Mouse (Mus musculus) retina, embryonic 14.5 days (tissue): ENCODE measurements around the gene Cit.

Experiments used
- DNase-seq: peaks from one replicate; pipeline ENCODE4 v3.0.0-alpha.2; 2015; ENCODE audit warnings: low spot score

The Cit gene

DNA sequence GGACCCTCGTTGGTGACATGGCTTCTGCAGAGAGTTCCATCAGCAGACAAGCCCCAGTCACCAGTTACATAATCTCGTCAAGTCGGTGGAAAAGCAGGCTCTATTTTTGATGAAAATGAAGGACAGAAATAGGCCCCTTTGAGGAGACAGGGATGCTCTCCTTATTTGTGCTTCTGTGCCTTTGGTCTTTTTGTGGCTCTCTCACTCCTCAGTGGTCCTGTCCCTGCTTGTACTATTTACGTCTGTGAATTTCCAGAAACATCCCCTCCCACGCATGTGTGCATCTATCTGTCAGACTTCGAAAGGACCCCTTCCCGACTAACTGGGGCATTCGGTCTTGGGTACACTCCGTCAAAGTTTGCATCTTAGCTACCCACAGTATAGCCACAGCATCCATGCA, 116.7 kb downstream of the Cit start:
- no peak for DNase-seq

DNA sequence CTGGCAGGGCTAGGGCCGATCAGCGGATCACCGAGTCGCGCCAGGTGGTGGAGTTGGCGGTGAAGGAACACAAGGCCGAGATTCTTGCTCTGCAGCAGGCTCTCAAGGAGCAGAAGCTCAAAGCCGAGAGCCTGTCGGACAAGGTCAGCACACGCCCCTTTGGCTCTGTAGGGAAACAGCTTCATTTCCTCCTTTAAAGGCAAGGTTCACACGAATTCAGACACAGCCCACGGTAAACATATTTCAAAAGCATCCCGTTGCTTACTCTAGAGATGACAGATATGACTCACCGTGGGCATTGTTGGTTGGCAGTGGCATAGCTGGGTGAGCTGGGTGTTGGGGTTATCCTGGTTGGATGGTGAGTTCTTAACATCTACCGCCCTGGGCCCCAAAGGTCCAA, 126.2 kb downstream of the Cit start:
- no peak for DNase-seq

DNA sequence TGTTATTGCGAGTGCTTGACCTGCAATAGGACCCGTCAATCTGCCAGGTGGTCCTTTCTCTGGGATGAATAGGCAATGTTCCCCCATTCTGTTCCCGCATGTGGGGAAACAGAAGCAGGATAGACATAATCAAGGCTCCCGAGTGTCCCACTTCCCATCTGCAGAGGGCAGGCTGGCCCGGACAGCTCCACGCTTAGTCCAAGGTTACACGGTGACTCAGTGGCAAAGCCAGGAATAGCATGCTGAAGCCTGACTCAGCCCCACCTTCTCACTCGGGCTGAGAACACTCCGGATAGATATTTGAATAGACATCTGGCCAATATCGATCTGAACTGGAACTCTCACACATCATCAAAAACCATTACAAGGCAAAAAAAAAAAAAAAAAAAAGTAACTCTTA, 130.6 kb downstream of the Cit start:
- DNase-seq, result no peak

DNA sequence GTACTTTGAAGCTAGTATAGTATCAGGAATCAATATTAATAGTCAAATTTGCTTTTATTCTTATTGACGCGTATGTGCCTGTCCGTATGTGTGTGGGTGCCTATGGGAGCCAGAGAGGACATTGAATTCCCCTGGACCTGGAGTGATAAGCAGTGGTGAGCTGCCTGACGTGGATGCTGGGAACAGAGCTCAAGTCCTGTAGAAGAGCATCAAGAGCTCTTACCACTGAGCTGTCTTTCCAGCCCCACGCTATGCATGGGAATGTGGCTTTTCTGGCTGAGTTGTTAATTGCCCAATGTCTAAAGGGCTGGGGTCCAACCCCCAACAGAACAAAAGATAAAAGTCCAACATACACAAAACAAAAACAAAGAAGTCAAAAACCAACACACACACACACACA, 131.4 kb downstream of the Cit start:
- no peak for DNase-seq

DNA sequence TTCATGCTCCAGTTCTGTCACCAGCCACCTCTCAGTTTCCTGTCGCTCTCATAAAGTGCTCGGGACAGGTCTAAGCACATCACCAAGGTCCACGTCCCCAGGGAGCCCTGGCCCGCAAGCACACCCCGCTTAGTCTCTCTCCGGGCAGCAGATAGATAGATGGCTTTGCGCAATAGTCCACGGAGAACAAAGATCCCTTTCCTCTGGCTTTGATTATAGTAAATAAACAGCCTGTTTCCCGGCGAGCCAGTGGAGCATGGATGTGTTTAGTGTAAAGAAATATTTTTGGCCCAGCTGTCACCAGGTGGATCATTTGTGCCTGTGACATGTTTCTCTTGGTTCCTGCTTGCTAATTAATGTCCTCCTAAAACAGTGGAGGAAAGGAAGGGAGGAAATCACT, 132.2 kb downstream of the Cit start:
- DNase-seq, result no peak

DNA sequence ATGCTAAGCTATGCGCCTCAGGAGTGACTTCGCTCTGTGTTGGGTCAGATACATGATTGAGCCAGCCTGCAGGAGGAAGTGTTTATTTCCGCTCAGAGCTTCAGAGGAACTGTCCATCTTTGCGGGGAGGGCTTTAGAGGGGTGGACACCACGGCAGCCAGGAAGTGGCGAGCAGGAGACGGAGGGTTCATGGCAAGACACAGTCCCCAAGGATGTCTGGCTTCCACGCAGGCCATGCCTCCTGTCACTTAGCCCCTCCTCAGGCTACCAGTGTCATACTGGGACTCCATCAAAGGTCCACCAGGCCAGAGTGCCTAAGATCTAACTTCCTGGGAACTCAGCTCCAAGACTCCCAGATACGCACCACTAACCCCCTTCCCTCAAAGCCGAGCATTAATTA, 132.7 kb downstream of the Cit start:
- DNase-seq, result no peak

DNA sequence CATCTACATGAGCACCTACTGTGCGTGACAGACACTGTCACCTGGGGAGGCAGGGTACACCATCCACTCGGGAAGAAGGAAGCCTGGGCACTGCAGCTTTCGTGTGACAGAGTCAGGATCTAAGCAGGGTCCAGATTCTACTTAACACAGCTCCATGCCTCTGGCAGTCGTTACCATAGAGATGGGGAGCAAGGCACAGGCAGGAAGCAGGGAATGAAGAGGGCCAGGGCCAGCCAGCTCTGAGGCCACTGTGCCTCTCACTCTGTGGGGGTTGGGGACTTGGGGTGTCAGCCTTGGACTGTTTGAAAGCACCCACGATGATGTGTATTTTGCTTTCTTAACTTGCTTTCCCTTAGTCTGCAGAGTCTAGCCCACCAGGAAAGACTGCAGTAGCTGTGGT, 133.2 kb downstream of the Cit start:
- DNase-seq, result no peak

DNA sequence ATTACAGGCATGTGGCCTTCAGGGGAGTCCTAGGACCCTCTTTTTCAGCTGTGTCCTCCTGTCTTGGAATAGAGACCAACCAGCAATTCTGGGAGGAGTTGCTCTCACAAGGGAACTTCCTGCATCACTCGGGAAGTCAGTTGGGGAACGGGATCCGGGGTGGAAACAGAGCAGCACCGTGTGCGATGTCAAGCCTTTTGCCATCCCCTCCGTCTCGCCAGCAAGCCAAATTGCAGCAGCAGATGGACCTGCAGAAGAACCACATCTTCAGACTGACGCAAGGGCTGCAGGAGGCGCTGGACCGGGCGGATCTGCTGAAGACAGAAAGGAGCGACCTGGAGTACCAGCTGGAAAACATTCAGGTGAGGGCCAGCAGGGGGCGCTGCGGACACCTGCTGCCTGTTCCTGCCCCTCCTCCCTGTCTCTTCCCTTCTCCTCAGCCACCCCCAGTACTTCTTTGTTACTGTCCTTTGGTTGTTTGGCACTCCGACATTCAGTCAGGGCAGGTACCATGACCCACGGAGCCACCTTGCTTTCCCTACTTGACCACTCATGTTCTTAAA, 134.1 kb downstream of the Cit start:
- DNase-seq, result peak; percentile 51

DNA sequence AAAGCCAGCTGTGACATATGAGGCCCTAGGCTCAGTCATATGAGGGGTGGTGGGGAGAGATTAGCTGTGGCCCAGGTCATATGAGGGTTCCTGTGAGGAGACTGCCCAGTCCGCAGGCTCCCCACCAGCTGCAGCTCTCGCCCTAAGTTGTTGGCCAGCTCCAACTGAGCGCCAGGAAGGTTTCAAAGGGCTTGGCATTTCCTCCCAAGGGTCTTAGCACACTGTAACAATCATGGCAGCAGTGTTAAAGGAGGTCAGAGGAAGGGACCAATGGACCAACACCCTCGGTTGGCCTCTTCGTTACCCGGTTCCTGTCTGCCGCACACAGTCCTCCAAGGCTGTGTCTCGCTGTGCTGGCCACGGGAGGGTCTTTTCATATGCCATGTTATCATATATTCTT, 135.5 kb downstream of the Cit start:
- no peak for DNase-seq

DNA sequence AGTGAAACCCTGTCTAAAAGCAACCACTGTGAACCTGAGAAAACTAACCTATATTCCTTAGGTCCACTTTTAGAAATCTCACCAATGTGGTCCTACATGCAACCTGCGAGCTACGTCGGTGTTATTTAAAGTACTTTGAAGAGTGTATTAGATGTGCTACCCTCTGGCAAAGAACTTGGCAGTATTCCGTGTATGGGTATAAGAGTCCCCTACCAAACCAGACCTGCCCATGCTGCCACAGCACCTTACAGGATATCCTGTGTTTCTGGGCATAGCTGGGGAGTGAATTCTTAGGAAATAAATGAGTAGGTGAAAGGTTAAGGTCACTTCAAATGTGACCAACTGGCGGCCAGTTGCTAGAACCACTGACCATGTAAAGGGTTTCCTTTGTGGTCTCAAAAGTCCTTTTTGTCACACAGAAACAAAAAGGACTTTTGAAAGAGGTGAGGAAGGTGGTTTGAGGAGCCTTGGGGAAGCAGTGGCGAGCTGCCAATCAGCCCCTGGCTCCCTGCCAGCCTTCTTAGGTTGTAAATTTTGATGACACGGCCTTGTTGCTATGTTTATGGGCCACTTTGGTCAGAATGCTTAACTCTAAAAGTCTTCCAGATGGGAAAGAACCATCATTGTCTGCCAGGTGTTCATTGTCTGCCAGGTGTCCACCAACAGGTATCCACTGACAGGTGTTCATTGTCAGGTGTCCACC, 137.7 kb downstream of the Cit start:
- DNase-seq, result no peak

DNA sequence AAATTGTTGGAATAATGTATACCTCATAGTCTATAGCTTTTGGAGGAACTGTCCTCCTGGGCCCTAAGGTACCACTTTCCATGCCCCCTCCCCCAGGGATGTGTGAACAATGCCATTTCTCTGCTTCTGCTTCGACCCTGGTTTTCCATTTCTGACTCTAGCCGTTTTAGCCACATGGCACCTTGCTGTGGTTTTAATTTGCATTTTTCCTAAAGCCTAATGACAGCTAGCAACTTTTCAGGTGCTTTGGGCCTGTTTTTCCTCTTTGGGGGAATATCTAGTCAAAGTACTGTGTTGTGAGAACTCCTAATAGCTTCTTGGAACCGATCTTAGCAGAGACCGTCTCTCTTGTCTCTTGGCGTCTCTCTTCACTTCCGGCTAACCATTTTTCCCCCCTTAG, 139.3 kb downstream of the Cit start:
- DNase-seq, result no peak

DNA sequence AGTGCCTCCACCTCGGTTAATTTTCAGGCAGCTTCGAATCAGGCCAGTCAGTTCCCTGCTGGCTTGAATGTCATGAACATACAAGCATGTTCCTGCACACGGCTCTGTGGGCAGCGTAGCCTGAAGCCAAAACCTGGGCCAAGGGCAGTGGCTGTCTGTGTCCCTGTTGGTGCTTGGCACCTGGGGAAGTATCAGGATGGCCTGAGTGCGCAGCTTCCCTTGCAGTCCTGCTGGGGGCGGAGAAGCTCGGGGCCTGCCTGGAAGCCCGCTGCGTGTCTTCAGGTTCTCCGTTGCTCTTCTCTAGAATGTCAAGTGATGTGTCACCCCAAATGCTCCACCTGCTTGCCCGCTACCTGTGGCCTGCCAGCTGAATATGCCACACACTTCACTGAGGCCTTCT, 140.0 kb downstream of the Cit start:
- DNase-seq, result no peak

DNA sequence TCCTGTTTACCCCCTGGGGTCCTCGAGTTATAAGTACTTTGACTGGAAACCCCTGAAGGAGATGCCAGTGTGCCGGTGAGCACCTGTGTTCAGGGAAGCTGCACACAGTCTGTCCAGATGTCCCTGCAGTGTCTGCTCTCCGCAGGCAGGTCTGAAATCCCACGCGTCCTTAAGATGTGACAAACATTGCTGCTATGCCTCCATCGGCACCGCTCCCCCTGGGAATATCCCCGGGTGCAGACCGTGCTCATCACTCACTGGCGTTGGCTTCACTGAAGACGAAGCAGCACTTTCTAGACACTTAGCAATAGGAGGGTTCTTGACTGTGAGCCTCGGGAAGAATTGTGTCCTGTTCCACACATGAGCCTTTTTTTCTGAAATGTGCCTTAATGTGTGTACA, 142.2 kb downstream of the Cit start:
- DNase-seq, result no peak

DNA sequence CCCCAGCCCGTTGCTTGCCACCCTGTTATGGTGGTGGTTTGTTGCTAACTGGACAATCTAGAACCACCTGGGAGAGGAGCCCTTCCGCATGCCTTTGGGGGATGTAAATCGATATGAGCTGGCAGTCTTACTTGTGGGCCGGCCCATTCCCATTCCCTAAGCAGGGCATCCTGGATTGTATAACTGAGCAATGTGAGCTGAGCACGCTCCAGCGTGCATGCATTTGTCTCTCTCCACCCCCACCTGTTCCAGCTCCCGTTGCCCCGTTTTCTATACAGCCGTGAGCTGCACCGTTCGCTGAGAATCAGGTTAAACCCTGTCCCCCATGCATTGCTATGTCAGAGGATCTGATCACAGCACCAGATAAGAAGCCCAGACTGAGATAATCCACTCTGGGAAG, 146.6 kb downstream of the Cit start:
- DNase-seq, result no peak

DNA sequence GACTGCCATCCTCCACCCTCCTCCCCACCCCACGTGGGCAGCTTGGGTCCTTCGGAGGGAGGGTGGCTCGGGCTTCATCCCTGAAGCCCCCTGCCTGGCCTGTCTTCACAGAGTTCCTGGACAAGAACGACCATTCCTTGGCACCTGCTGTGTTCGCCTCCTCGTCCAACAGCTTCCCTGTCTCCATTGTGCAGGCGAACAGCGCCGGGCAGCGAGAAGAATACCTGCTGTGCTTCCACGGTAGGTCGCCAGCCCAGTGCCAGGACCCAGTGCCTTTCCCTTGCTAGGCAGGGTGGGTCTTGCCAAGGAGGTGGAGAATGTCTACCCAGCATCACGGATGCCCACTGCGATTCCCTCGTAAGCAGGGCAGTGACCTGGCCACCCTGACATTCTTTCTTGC, 149.0 kb downstream of the Cit start:
- no peak for DNase-seq

DNA sequence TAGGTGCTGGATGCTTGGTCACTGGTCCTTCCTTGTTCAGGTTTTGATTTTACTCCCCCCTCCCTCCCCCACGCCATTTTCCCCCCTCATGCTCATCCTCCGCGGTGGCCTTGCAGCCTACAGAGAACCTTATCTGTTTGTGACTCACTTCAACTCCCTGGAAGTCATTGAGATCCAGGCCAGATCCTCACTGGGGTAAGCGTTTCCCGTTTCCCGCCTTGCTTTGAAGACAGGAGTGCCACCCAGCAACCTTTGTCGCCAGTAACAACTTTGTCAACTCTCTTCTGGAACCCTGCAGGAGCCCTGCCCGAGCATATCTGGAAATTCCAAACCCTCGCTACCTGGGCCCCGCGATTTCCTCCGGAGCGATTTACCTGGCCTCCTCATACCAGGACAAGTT, 152.3 kb downstream of the Cit start:
- DNase-seq, result no peak

DNA sequence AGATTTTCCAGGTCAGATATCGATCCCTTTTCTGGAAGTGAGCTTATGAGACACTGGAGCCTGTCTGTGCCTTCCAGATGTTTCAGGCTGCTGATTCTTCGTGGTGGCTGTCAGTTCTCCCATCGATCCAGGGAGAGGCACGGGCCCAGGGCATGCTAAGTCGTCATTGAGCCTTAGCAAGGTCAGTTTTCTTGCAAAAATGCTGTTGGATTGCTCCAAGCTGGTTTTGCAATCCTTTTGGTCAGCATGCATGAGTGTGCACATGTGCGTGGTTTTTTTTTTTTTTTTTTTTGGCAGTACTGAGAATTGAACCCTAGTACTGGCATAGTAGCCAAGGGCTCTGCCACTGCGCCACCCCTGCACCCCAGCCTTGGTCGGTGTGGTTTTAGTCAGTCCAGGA, 158.1 kb downstream of the Cit start:
- no peak for DNase-seq

DNA sequence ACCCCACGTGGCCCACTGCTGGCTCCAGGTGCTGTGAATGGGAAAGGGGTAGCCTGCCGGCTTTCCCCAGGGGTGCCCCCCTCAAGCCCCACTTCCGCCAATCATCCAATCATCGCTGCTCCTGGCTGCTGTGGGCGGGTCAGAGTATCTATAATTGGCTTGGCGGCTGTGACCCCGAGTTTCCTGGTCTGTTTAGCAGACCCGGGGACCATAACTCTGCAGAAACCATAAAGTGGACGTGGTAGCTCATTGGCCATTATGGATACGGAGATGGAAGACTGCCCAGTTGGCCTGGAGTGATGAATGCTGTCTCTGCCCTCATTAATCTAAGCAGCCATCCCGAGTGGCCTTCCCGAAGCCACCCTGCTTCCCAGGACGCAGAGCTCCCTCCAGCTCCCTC, 158.7 kb downstream of the Cit start:
- no peak for DNase-seq

DNA sequence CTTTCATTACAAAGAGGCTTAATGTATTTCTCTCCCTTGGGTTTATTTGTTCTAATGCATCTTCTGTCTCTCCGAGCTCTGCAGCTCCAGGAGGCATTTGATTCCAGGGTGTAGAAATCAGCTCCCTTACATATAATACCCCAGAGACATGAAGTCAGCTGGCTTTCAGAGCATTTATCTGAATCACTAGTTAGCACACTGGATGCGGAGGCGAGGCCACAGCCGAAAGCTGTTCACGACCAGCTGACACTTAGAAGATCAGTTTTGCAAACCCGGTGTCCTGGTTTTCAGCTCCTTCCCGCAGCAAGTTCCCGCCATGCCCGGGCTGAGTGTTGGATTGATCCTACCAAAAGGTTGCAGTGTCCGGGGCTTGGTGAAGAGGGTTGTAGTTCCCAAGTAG, 159.2 kb downstream of the Cit start:
- no peak for DNase-seq

DNA sequence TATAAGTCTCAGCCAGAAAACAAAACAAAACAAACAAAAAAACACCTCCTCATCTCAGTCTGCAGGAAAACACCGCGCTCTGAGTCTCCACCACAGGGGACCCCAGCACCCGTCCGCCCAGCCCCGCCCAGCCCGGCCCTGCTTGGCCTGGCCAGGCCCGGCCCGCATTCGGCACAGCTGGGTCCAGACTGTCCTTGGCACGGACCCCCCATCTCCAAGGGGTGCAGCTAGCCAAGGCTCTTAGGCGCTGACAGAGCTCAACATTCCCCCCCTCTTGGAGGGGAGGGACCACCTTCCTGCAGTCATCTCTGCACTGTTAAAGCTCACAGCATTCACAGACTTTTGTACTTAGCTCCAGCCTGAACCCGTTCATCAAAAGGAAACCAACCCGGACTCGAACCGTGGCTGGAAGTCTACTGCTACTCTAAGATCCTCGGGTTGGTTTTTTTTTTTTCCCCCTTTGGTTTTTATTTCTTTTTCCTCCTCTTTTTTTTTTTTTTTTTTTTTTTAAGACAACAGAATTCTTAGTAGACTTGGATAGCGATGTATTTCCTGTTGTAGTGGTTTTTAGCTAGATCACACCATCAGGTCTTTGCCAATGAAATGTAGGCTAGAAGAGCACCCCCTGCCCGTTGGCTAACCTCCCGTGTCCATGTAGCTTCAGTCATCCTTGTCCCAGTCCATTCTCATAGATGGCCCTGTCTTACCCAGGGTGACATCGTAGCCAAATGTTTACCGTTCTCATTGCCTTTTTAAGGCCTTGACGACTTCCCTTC, 161.4 kb downstream of the Cit start:
- DNase-seq, result peak; percentile 38

DNA sequence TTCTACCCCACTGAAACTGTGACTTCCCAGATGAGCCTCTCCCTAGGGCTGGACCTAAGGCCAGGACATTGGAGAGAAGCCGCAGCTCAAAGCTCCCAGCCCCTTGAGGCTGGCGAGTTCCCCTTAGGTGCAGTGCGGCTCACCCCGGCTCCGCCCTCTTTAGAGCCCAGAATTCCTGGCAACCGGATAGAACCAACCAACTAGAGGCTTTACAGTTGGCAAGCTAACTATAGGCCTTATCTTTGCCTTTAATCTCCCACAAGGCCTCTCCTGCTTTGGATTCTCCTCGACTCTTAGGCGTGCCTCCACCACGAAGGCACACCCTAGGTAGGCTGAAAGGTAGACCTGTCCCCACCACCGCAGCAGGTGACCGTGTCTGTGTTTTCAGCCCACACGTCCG, 162.6 kb downstream of the Cit start:
- DNase-seq, result no peak

DNA sequence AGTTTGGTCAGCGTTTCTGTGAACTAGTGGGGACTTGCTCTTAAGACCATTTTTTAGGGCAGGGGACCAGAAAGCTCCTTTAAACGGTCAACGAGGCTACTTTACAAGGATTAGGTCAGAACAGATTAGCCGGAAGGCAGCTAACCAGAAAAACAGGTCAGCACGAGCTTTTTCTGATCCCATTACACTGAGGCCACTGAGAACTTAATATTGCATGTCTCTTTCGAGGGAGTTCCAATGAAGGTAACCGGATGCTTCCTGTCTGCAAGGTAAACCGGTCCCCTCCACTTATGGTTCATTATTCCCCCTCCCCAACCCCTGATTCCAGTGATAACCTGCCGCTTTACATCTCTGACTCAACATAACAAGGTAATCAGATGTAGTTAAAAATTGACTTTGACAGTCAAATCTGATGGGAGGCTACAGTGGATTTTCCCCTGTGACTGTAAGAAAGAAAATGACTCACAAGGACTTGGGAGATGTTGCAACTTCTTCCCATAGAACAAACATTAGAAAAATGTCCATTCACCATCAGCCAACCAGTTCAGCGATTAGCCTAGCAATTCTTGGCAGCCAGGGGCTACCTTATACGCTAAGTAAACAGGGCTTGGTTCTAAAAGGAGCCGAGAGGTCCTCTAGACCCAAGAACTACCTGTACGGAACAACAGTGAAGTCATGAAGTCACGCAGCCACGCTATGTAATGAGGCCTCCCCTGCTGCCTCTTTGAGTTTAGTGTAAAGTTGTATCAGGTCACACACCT, 164.2 kb downstream of the Cit start:
- peak; percentile 31 for DNase-seq
